Mouse (Mus musculus) cerebellum, adult 2 months (tissue): ENCODE data around the gene Tmem37.

Experiments used
- CTCF ChIP-seq: fragments of 200-500 bp; IDR thresholded peaks from 2 replicates; pipeline ENCODE4 v1.5.1; 2011; ENCODE audit warnings: low read depth, mild to moderate bottlenecking, control low read depth, low read length, moderate library complexity, borderline replicate concordance; ENCODE audit not compliant: insufficient read depth
- POLR2A ChIP-seq: fragments of 200-500 bp; IDR thresholded peaks from 2 replicates; pipeline ENCODE4 v1.6.1; 2011; ENCODE audit warnings: low read length, control low read depth, borderline replicate concordance; ENCODE audit not compliant: insufficient read depth

DNA sequence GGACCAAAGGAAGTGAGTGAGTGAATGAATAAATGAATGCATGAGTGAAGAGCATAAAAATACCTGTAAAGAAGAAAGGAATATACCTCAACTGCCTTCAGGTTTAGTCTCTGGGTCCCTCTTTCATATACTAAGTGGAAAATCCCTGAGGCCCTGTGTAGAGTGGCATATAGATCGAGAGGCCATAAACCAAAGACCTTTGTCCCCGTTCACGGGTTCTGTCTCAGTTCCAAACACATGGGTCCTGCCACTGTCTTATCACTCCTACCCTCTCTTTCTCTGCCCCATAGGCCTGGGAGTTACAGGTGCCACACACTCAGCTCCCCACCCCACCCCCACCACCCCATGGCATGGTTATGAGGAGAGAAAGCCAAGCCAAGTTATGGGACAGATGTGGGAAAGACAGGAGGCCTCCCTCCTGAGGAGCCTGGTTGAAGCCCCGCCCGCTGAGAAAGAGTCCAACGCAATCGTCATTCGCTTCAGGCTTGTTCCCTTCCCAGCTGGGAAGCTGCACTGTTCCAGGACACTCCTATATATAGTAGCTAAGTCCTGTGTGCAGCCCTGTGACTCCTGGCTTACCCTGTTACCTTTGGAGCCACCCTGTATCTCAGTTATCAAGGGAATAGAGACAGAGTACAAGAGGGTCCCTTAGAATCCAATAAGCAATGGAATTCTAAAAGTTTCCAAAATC, 17.2 kb upstream of the Tmem37 start:
- TF ChIP-seq POLR2A: no peak
- no peak for TF ChIP-seq CTCF
